Mouse (Mus musculus) heart, adult 2 months (tissue): ENCODE data around the gene Islr. TPM values are rescaled to one million over a fixed set of nuclear protein-coding genes. Genes with fewer than 3 reads are reported as not detected.

ENCODE experiments used
- DNase-seq, 2 experiments: peaks; one replicate each; pipeline ENCODE4 v3.0.0; 2021
- H3K27ac ChIP-seq: fragments of 200-600 bp; 2 replicates; pipeline ENCODE4 v1.8.1; 2022
- H3K27me3 ChIP-seq: fragments of 200-500 bp; 2 replicates; pipeline ENCODE4 v1.6.1; 2012; ENCODE audit warnings: mild to moderate bottlenecking, low read length, inconsistent platforms, mixed read lengths; ENCODE audit not compliant: control insufficient read depth, insufficient read depth
- H3K36me3 ChIP-seq: fragments of 200-500 bp; 2 replicates; pipeline ENCODE4 v1.6.1; 2012; ENCODE audit warnings: low read length, inconsistent platforms; ENCODE audit not compliant: control insufficient read depth, insufficient read depth
- H3K4me1 ChIP-seq: fragments of 200-500 bp; 2 replicates; pipeline ENCODE4 v1.6.1; 2011; ENCODE audit warnings: low read length; ENCODE audit not compliant: control insufficient read depth, insufficient read depth
- H3K4me3 ChIP-seq: fragments of 200-600 bp; 2 replicates; pipeline ENCODE4 v1.8.1; 2022
- H3K79me2 ChIP-seq: fragments of 200-500 bp; replicated peaks from 2 replicates; pipeline ENCODE4 v1.6.1; 2012; ENCODE audit warnings: mild to moderate bottlenecking, inconsistent platforms, low read length, moderate library complexity, mixed read lengths; ENCODE audit not compliant: control insufficient read depth, insufficient read depth
- H3K9ac ChIP-seq: fragments of 200-500 bp; 2 replicates; pipeline ENCODE4 v1.6.1; 2012; ENCODE audit warnings: low read depth, mild to moderate bottlenecking, control low read depth, inconsistent platforms, low read length, mixed read lengths
- CTCF ChIP-seq: fragments of 200-600 bp; IDR thresholded peaks from 2 replicates; pipeline ENCODE4 v1.8.1; 2022; ENCODE audit warnings: antibody characterized with exemption, mild to moderate bottlenecking, moderate library complexity
- EP300 ChIP-seq: fragments of 200-500 bp; IDR thresholded peaks from 2 replicates; pipeline ENCODE4 v1.6.1; 2011; ENCODE audit warnings: low read depth, low read length, control low read depth; ENCODE audit not compliant: insufficient read depth
- POLR2A ChIP-seq: fragments of 200-500 bp; IDR thresholded peaks from 2 replicates; pipeline ENCODE4 v1.6.1; 2011; ENCODE audit warnings: mild to moderate bottlenecking, low read depth, low read length, control low read depth; ENCODE audit not compliant: insufficient read depth
- WGBS: fragments of 180-500 bp; shearing (Covaris S2); methylation state at CpG from one replicate; pipeline ENCODE4 v1.1.7; 2018; 5-methylcytosine and 5-hydroxymethylcytosine counted together
- intact Hi-C: fragments of 180-260 bp; cut with DNase I; formaldehyde crosslinking; loops from one replicate; pipeline ENCODE4 v1.15.1; 2025
- polyA plus RNA-seq: library from polyadenylated mRNA; depleted of rRNA; stranded (reverse); fragments of >200 nt; gene quantifications from 2 replicates; pipeline ENCODE4 v1.2.3, GENCODE M21; 2012
- total RNA-seq, 2 experiments: library from RNA; stranded (reverse); gene quantifications; 2 replicates each; pipeline ENCODE4 v1.2.3; 2021

Islr gene
- total and polyA plus RNA-seq, 3 experiments, result 19.1 to 100.0 (median 29.8) TPM

GRCm38 (mm10) chr9:58249592-58250192, 45.6 kb upstream of the Islr start, which contains the start of gene Pml:
TSS of gene Pml (minus strand) at chr9:58249786.
- intact Hi-C loops, result no loop called here

GRCm38 (mm10) chr9:58248746-58249413, 44.8 kb upstream of the Islr start:
- peak overlapping the region; percentile 80 for H3K9ac ChIP-seq
- WGBS, result 10% methylated on average over 7 of the region's 7 CpGs

More at GRCm38 (mm10) chr9:58249592-58250192, 45.6 kb upstream of the Islr start, which contains the start of gene Pml:
- peak within 1 kb of the TSS; percentile 86 for H3K27ac ChIP-seq
- H3K9ac ChIP-seq, result peak within 1 kb of the TSS; percentile 80
- peaks cover 10% of the 10 kb centered on the region for H3K36me3 ChIP-seq
- TF ChIP-seq POLR2A (peak; percentile 76), EP300 (no peak), CTCF (peak; percentile 40)
- H3K4me1 ChIP-seq, result peaks cover 14% of the 10 kb centered on the region
- 0% methylated on average over 16 of the region's 16 CpGs for WGBS
- H3K4me3 ChIP-seq, result peak within 1 kb of the TSS; percentile 58
- peaks cover 1% of the 10 kb centered on the region; the same call in 1 of the 2 replicates for H3K79me2 ChIP-seq
- peak; percentile 84 to 87 for DNase-seq
- H3K27me3 ChIP-seq, result no peaks in the 10 kb centered on the region

GRCm38 (mm10) chr9:58247064-58247759, 43.1 kb upstream of the Islr start:
- Histone ChIP-seq H3K36me3 (peaks cover 11% of the 10 kb centered on the region), H3K27ac (peak overlapping the region; percentile 24; the same call in 1 of the 2 replicates), H3K4me1 (peaks cover 14% of the 10 kb centered on the region), H3K79me2 (peaks cover 1% of the 10 kb centered on the region), H3K4me3 (peak overlapping the region; percentile 30), H3K27me3 (no peaks in the 10 kb centered on the region), H3K9ac (peak overlapping the region; percentile 73)
- intact Hi-C loops, result loop anchor here (1.0 kb wide), 1 partner anchor 33 kb away; no protein-coding TSS in a partner anchor
- TF ChIP-seq POLR2A (no peak), EP300 (0 out of 2 replicates have a peak, but pooled peaks have one; percentile 57), CTCF (peak; percentile 89)
- peak; percentile 84 to 87 for DNase-seq
- 5% methylated on average over 25 of the region's 25 CpGs for WGBS

More at GRCm38 (mm10) chr9:58248746-58249413, 44.8 kb upstream of the Islr start:
- H3K27me3 ChIP-seq, result no peaks in the 10 kb centered on the region
- peak overlapping the region; percentile 86 for H3K27ac ChIP-seq
- TF ChIP-seq POLR2A, result no peak
- TF ChIP-seq CTCF, result no peak
- no peak for TF ChIP-seq EP300
- H3K79me2 ChIP-seq, result peaks cover 1% of the 10 kb centered on the region; the same call in 1 of the 2 replicates
- intact Hi-C loops, result no loop called here
- no peak for DNase-seq
- peaks cover 14% of the 10 kb centered on the region for H3K4me1 ChIP-seq
- H3K4me3 ChIP-seq, result peak overlapping the region; percentile 58
- H3K36me3 ChIP-seq, result peaks cover 11% of the 10 kb centered on the region

GRCm38 (mm10) chr9:58246083-58246591, 42.0 kb upstream of the Islr start:
- no peak overlapping the region for H3K9ac ChIP-seq
- no peaks in the 10 kb centered on the region for H3K27me3 ChIP-seq
- H3K4me1 ChIP-seq, result peaks cover 18% of the 10 kb centered on the region
- WGBS, result 42% methylated on average over 4 of the region's 4 CpGs
- no peak for DNase-seq
- peaks cover 17% of the 10 kb centered on the region for H3K36me3 ChIP-seq
- no peak overlapping the region for H3K4me3 ChIP-seq
- H3K27ac ChIP-seq, result no peak overlapping the region
- no peak for TF ChIP-seq CTCF
- TF ChIP-seq POLR2A, result no peak
- TF ChIP-seq EP300, result no peak
- intact Hi-C loops, result no loop called here
- peaks cover 1% of the 10 kb centered on the region for H3K79me2 ChIP-seq

- Histone ChIP-seq H3K9ac (no peak overlapping the region), H3K79me2 (peaks cover 1% of the 10 kb centered on the region), H3K4me3 (no peak overlapping the region), H3K36me3 (peaks cover 17% of the 10 kb centered on the region), H3K4me1 (peaks cover 14% of the 10 kb centered on the region), H3K27me3 (no peaks in the 10 kb centered on the region), H3K27ac (no peak overlapping the region)
- 74% methylated on average over 6 of the region's 6 CpGs for WGBS
- TF ChIP-seq CTCF, result no peak
- TF ChIP-seq EP300, result no peak
- no peak for TF ChIP-seq POLR2A
- no peak for DNase-seq
- intact Hi-C loops, result no loop called here
Observed at GRCm38 (mm10) chr9:58243696-58244095, 39.6 kb upstream of the Islr start.
